Mouse (Mus musculus): ENCODE results near the gene Gpr61. TPM values are rescaled to one million over a fixed set of nuclear protein-coding genes. Genes with fewer than 3 reads are reported as not detected.

Gene Gpr61
- polyA plus RNA-seq (2015; fragmentation: Nextera tagmentation; extraction: Ambion mirVana): 2.0 and 2.1 TPM in 2 replicates

DNA sequence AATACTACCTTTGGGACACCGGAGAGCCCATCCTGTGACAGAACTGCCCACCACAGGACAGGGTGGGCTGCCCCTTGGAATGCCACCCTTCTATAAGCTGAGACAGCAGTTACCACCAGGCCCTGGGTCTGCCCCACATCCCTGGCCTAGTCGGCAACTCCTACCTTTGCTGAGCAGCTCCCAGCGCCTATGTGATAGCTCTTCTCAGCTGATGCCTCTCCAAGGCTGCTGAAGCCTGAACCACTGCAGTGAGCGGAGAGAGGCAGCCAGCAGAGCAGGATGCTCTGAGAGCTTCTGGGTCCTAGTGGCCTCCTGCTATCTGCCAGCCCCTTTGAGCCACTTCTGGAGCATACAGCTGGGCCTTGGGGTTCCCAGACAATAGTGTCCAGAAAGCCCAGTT, at the start of gene Gpr61:
TSS of gene Gpr61 (minus strand) at position 227 of the 400 bp plus-strand sequence.
- peak within 1 kb of the TSS; percentile 57; the same call in 1 of the 2 replicates for H3K9ac ChIP-seq (replicated peaks)
- H3K9me3 ChIP-seq: no peaks in the 10 kb centered on the region
- no peak within 1 kb of the TSS for H3K27ac ChIP-seq
- peaks cover 19% of the 10 kb centered on the region for H3K4me1 ChIP-seq (replicated peaks)
- no peaks in the 10 kb centered on the region for H3K36me3 ChIP-seq
- peak within 1 kb of the TSS; percentile 25 for H3K4me3 ChIP-seq (replicated peaks)
- H3K4me2 ChIP-seq (replicated peaks): peak within 1 kb of the TSS; percentile 33
- WGBS: 42% methylated on average over 4 of the region's 4 CpGs
- no peaks in the 10 kb centered on the region for H3K27me3 ChIP-seq
- peak; percentile 34; the same call in 1 of the 2 replicates for ATAC-seq

DNA sequence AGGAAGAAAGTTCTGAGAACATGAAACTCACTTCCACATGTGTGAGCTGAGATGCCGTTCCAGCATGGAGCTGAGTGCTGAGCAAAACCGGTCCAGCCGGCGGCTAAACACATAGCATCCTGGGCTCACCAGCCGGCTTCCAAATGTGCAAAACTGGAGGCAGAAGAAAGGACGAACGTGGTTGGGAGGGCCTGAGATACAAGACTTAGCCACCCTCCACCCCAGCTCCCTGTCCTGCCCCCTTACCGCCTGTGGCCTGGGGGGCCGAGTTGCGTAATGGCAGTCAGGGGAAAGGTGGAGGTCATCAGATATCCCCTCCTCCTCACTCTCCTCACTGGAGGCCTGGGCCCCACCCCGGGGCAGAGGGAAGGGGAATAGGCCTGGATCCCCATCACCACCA, 49.8 kb upstream of the Gpr61 start:
- H3K4me1 ChIP-seq (replicated peaks): peaks cover 35% of the 10 kb centered on the region
- H3K4me2 ChIP-seq (replicated peaks): no peak overlapping the region
- no peak for ATAC-seq
- H3K36me3 ChIP-seq: peaks cover 61% of the 10 kb centered on the region
- H3K9ac ChIP-seq (replicated peaks): 0 out of 2 replicates have a peak overlapping the region, but pooled peaks have one; percentile 29
- H3K27ac ChIP-seq: no peak overlapping the region
- no peak overlapping the region for H3K4me3 ChIP-seq (replicated peaks)
- no peaks in the 10 kb centered on the region for H3K27me3 ChIP-seq
- H3K9me3 ChIP-seq: no peaks in the 10 kb centered on the region
- WGBS: 89% methylated on average over 11 of the region's 11 CpGs

DNA sequence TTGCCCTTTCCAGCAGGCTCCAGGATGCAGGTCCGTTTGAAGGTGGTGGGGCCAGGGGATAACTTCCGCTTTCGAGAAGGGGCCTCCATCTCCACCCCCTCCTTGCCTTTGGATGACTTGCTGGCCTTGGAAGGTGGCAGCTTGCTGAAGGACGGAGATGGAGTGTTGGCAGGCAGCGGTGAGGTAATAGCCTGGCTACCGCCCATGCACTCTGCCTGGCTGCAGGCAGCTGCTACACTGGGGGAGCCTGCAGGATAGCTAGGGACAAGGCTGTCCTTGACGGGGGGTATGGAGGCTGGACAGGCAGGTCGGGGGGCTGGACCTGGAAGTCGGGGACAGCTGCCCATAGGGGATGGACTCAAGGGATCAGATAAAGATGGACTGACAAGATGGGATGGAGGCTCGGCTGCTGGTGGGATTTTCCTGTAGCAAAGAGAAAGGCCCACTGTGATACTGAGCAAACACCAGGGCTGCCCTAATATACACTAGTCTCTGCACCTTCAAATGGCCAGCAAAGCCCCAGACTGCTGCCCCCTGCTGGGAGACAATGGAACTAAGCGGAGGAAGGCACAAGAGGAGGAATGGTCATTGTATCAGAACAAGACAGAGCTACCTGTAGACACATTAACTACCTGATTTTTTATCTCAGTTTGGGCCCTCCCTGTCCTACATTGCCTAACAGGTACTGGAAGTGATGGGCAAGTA, 49.1 kb upstream of the Gpr61 start:
- Histone ChIP-seq H3K9me3 (no peaks in the 10 kb centered on the region), H3K4me2 (replicated peaks) (no peak overlapping the region), H3K4me1 (replicated peaks) (peaks cover 28% of the 10 kb centered on the region), H3K4me3 (replicated peaks) (no peak overlapping the region), H3K27ac (no peak overlapping the region), H3K27me3 (no peaks in the 10 kb centered on the region), H3K9ac (replicated peaks) (no peak overlapping the region), H3K36me3 (peaks cover 66% of the 10 kb centered on the region)
- WGBS: 77% methylated on average over 11 of the region's 11 CpGs
- 0 out of 2 replicates have a peak, but pooled peaks have one; percentile 15 for ATAC-seq

DNA sequence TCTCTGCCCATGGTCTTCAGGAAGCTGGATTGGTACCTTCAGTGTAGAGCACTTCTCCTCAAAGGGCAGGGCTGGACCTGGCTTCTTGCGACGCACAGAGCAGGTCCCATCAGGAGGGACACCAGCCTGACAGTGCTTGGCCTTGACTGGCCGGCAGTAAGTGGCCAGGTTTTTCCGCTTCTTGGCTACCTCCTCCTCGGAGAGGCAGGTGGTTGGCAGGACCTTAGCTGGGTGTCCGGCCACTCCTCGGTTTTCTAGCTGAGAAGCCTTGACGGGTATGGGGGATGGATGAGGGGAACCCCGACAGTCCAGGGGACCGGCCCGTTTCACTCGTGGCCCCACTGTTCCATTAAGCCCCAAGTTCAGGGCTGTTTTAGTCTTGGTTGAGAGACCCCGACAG, 48.5 kb upstream of the Gpr61 start:
- Histone ChIP-seq H3K27ac (no peak overlapping the region), H3K4me2 (replicated peaks) (no peak overlapping the region), H3K27me3 (no peaks in the 10 kb centered on the region), H3K36me3 (peaks cover 68% of the 10 kb centered on the region), H3K4me1 (replicated peaks) (peaks cover 22% of the 10 kb centered on the region), H3K9ac (replicated peaks) (no peak overlapping the region), H3K4me3 (replicated peaks) (no peak overlapping the region), H3K9me3 (no peaks in the 10 kb centered on the region)
- no peak for ATAC-seq
- 95% methylated on average over 13 of the region's 13 CpGs for WGBS

DNA sequence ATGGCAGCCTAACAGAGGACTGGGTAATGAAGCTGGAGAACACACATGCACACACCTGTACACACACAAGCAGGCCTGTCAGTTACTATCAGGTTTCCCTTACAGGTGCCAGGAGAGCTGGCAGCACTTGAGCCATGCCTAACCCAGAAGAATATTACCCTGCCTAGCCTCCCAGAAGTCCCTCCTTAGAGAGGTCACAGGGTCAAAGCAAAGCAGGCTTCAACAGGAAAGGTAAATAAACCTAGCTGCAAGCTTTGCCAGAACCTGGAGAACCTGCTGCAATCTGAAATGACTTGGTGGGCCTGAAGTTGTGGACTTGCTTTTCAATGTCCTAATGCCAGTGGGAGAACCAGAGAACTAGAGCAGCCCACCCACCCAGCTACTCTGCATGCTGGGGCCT, 47.8 kb upstream of the Gpr61 start:
- Histone ChIP-seq H3K36me3 (peaks cover 68% of the 10 kb centered on the region), H3K27me3 (no peaks in the 10 kb centered on the region), H3K4me3 (replicated peaks) (no peak overlapping the region), H3K4me2 (replicated peaks) (no peak overlapping the region), H3K27ac (no peak overlapping the region), H3K9me3 (no peaks in the 10 kb centered on the region), H3K9ac (replicated peaks) (no peak overlapping the region), H3K4me1 (replicated peaks) (peaks cover 22% of the 10 kb centered on the region)
- ATAC-seq: no peak

DNA sequence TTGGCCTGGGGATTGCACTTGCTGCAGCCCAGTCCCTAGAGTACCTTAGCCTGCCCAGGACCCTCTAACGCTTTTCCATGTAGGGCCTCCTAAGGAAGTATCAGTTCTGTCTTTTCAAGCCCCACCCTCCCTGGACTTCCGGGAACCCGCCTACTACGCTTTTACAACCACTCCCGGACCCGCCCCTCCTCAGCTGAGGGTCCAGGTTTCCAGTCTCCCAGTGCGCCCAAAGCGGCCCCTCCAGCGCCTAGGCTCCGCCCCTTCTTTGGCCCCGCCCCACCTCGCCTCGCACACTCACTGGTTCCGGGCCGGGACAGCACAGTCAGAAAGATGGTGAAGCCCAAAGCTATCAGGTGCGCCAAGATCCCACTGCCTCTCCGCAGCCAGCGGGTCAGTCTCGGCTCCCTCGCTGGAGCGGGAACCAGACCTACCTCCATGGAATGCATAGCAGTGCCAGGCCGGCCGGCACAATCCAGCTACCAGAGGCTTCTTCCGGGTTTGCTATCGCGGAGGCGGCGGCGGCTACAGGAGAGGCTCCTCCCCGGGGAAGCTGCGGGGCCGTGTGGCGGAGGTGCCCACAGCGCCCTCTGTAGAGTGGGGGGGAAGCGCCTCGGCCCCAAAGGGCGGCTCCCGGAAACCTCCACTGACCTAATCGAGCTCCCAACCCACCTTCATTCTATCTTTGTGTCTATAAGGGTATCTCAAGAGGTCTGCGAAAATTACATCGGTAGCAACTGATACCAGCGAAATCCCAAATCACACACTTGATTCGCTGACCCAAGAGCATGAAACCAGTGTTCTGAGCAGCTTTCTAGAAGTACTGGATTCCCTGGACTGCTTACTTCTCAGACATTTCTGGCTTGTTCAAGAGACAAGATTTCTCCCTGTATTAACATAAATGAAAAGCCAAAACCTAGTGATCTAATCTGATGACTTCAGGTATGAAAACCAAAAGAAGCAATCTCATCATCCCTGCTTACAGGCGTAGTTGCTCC, 45.9 kb upstream of the Gpr61 start, which contains the start of gene Cyb561d1:
TSS of gene Cyb561d1 (minus strand) at position 884 of the 995 bp plus-strand sequence.
- H3K9me3 ChIP-seq: no peaks in the 10 kb centered on the region
- no peaks in the 10 kb centered on the region for H3K27me3 ChIP-seq
- peak within 1 kb of the TSS; percentile 70 for H3K9ac ChIP-seq (replicated peaks)
- H3K4me2 ChIP-seq (replicated peaks): peak within 1 kb of the TSS; percentile 66
- WGBS: 3% methylated on average over 44 of the region's 44 CpGs
- peak; percentile 84 for ATAC-seq
- peak within 1 kb of the TSS; percentile 56 for H3K4me3 ChIP-seq (replicated peaks)
- H3K4me1 ChIP-seq (replicated peaks): peaks cover 41% of the 10 kb centered on the region
- peaks cover 49% of the 10 kb centered on the region for H3K36me3 ChIP-seq
- peak within 1 kb of the TSS; percentile 79 for H3K27ac ChIP-seq

DNA sequence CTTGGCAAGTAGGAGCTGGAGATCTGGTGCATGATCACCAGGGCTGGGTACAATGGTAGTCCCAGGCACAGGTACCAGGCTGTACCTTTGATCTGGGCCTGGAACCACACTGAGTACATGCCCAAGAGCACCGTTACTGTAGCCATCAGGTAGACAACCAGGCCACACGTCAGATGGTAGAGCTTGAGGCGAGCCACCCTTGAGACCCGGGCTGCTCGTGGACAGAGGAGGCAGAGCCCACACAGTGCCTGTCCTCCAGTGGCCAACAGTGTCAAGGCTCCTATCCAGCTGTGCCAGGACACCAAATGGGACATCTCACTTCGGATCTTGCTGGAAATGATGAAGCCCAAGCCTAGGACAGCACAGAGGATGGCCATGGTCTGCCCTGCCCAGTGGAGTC, 44.5 kb upstream of the Gpr61 start:
- Histone ChIP-seq H3K4me2 (replicated peaks) (no peak overlapping the region), H3K9me3 (no peaks in the 10 kb centered on the region), H3K27me3 (no peaks in the 10 kb centered on the region), H3K4me1 (replicated peaks) (peaks cover 47% of the 10 kb centered on the region), H3K9ac (replicated peaks) (no peak overlapping the region), H3K4me3 (replicated peaks) (no peak overlapping the region), H3K36me3 (peaks cover 35% of the 10 kb centered on the region), H3K27ac (no peak overlapping the region)
- WGBS: 94% methylated on average over 6 of the region's 6 CpGs
- ATAC-seq: no peak

DNA sequence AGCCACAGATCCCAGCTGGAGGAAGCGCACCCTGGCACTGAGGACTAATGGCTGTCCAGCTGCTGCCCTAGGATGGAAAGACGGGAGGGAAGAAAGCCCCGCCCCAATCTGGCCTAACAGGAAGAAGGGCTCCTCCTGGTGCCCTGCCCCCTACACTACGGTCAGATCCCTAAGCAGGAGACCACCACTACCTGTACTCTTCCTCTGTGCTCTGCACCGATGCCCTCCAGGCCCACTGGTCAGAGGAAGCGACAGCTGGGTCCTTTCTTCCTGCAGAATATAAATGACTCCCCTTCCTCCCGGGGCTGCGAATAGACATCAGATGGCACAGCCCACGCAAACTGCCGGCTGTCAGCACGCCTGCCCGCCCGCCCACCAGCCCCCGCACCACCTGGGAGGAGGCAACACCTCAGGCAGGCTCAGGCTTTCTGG, 42.4 kb upstream of the Gpr61 start:
- Histone ChIP-seq H3K27me3 (no peaks in the 10 kb centered on the region), H3K4me2 (replicated peaks) (peak overlapping the region; percentile 27), H3K4me3 (replicated peaks) (no peak overlapping the region), H3K27ac (peak overlapping the region; percentile 84), H3K36me3 (peaks cover 18% of the 10 kb centered on the region), H3K9ac (replicated peaks) (peak overlapping the region; percentile 58), H3K9me3 (no peaks in the 10 kb centered on the region), H3K4me1 (replicated peaks) (peaks cover 51% of the 10 kb centered on the region)
- WGBS: 13% methylated on average over 14 of the region's 14 CpGs
- ATAC-seq: peak; percentile 49

DNA sequence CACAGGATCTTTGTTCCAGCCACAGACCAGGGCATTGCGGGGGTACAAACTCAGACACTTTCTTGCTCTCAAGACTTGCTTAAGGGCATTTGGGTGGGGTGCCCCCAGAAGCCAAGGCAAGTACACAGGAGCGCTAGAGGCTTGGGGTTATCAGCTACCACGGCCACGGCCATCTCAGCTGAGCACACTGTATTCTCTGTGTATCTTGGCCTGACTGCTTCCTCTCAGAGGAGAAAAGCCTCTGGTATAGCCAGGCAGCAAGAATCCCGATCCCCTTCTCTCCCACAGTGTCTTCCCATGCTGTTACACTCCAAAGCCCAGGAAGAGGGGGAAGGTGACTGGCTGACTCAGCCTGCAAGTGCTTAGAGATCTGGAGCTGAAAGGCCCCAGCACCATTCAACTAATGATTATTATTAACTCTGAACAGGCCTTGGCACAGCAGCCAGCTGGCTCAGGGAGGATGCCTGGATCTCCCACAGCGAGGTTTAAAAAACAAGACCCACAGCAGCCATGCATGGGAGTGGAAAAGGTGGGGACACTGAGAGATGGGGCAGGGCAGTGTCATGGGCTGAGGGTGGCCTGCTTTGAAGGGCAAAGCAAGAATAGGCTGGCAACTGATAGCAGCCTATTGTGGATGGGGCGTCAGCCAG, 41.4 kb upstream of the Gpr61 start:
- Histone ChIP-seq H3K9ac (replicated peaks) (peak overlapping the region; percentile 58; the same call in 1 of the 2 replicates), H3K27ac (peak overlapping the region; percentile 84), H3K4me2 (replicated peaks) (no peak overlapping the region), H3K4me3 (replicated peaks) (no peak overlapping the region), H3K4me1 (replicated peaks) (peaks cover 45% of the 10 kb centered on the region), H3K27me3 (no peaks in the 10 kb centered on the region), H3K36me3 (peaks cover 13% of the 10 kb centered on the region), H3K9me3 (no peaks in the 10 kb centered on the region)
- ATAC-seq: no peak
- WGBS: 79% methylated on average over 7 of the region's 7 CpGs

DNA sequence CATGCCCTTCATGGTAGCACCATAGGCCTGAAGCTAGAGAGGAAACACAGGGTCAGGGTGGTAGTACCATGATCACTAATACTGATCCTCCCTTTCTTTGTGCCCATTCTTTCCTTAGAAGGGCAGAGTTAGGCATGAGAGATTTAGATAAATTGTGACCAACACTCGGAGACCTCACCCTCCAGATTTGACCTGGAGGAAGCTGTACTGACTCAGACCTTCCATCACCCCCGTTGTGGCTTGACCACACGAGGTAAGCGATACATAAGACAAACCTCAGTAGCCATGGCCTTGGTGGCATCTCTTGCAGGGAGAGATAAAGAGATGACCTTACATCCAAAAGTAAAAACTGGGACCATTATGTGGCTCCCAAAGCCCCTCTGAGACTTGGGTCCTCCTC, 40.6 kb upstream of the Gpr61 start:
- Histone ChIP-seq H3K4me1 (replicated peaks) (peaks cover 37% of the 10 kb centered on the region), H3K27ac (peak overlapping the region; percentile 84; the same call in 1 of the 2 replicates), H3K9ac (replicated peaks) (no peak overlapping the region), H3K4me3 (replicated peaks) (no peak overlapping the region), H3K36me3 (peaks cover 16% of the 10 kb centered on the region), H3K4me2 (replicated peaks) (no peak overlapping the region), H3K27me3 (no peaks in the 10 kb centered on the region), H3K9me3 (no peaks in the 10 kb centered on the region)
- no peak for ATAC-seq
- WGBS: 91% methylated on average over 4 of the region's 4 CpGs

DNA sequence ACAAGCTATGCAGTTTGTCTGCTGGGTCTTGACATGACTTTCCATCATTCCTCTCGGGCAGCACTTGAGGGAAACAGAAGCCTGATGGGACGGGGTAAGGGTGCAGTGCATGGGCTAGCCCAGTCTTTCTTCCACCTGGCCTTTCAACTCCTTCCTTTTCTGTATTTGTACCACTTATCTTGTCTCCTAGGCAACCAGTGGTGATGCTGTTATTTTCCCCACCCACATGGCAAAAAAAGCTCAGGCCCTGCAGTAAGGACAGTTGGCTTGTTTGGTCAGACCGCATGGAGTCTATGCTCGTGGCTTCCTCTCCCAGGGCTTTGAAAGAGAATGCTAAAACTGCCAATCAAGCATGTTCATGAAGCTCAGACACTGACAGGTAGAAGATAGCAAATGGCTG, 39.0 kb upstream of the Gpr61 start:
- Histone ChIP-seq H3K4me3 (replicated peaks) (no peak overlapping the region), H3K27me3 (no peaks in the 10 kb centered on the region), H3K27ac (no peak overlapping the region), H3K36me3 (peaks cover 10% of the 10 kb centered on the region), H3K9ac (replicated peaks) (no peak overlapping the region), H3K9me3 (no peaks in the 10 kb centered on the region), H3K4me2 (replicated peaks) (no peak overlapping the region), H3K4me1 (replicated peaks) (peaks cover 45% of the 10 kb centered on the region)
- no peak for ATAC-seq
- 83% methylated on average over 4 of the region's 4 CpGs for WGBS
